Mouse (Mus musculus) kidney, postnatal 0 days (tissue): ENCODE measurements around the gene Fam49a. TPM values are rescaled to one million over a fixed set of nuclear protein-coding genes. Genes with fewer than 3 reads are reported as not detected.

Experiments
- ATAC-seq: fragments of 200-750 bp; cut with Nextera tagmentation; replicated peaks from 2 replicates; pipeline ENCODE4 v1.8.0; 2017; ENCODE audit warnings: low read depth, moderate number of reproducible peaks, moderate TSS enrichment, moderate library complexity; ENCODE audit not compliant: low FRiP score
- DNase-seq: peaks from one replicate; pipeline ENCODE4 v3.0.0-alpha.2; 2016; ENCODE audit warnings: low spot score
- H3K27ac ChIP-seq: fragments of 300-500 bp; sonication (generic); 2 replicates; pipeline ENCODE4 v1.5.1; 2014; ENCODE audit warnings: mild to moderate bottlenecking
- H3K27me3 ChIP-seq: fragments of 300-500 bp; sonication (generic); 2 replicates; pipeline ENCODE4 v1.6.1; 2014; ENCODE audit warnings: low read length, mixed read lengths; ENCODE audit not compliant: insufficient read depth
- H3K36me3 ChIP-seq: fragments of 300-500 bp; sonication (generic); 2 replicates; pipeline ENCODE4 v1.6.1; 2014; ENCODE audit warnings: low read length, mixed read lengths; ENCODE audit not compliant: insufficient read depth
- H3K4me1 ChIP-seq: fragments of 300-500 bp; sonication (generic); replicated peaks from 2 replicates; pipeline ENCODE4 v1.6.1; 2014; ENCODE audit warnings: antibody characterized with exemption, low read length, mixed read lengths; ENCODE audit not compliant: insufficient read depth
- H3K4me2 ChIP-seq: fragments of 300-500 bp; sonication (generic); 2 replicates; pipeline ENCODE4 v1.6.1; 2014; ENCODE audit warnings: mild to moderate bottlenecking, low read length, moderate library complexity, mixed read lengths
- H3K4me3 ChIP-seq: fragments of 300-500 bp; sonication (generic); replicated peaks from 2 replicates; pipeline ENCODE4 v1.5.1; 2014; ENCODE audit warnings: low read depth, low read length
- H3K9ac ChIP-seq: fragments of 300-500 bp; sonication (generic); 2 replicates; pipeline ENCODE4 v1.6.1; 2014; ENCODE audit warnings: low read depth, low read length
- H3K9me3 ChIP-seq: fragments of 300-500 bp; sonication (generic); replicated peaks from 2 replicates; pipeline ENCODE4 v1.6.1; 2016; ENCODE audit warnings: low read length, inconsistent platforms, mixed read lengths
- CTCF ChIP-seq: IDR thresholded peaks from 2 replicates; pipeline ENCODE4 v1.5.1; 2016; ENCODE audit warnings: antibody characterized with exemption, low read depth, mild to moderate bottlenecking, moderate library complexity
- WGBS: fragments of 180-500 bp; shearing (Covaris S2); extraction: QIAGEN DNeasy Blood & Tissue Kit; methylation state at CpG from one replicate; pipeline ENCODE4 v1.1.7; 2014; 5-methylcytosine and 5-hydroxymethylcytosine counted together
- polyA plus RNA-seq: library from polyadenylated mRNA; unstranded; fragments of >200 nt; fragmentation: Nextera tagmentation; extraction: Ambion mirVana; gene quantifications from 2 replicates; pipeline ENCODE4 v1.2.1, GENCODE M21; 2015

Fam49a gene
- polyA plus RNA-seq, 1 experiment from 2014 or later = 5.6 TPM

- no peaks in the 10 kb centered on the region for H3K36me3 ChIP-seq
- H3K4me1 ChIP-seq = no peaks in the 10 kb centered on the region
- H3K4me2 ChIP-seq = no peak overlapping the region
- H3K9ac ChIP-seq = no peak overlapping the region
- H3K9me3 ChIP-seq = no peaks in the 10 kb centered on the region
- DNase-seq (no peak), ATAC-seq (no peak)
- H3K27ac ChIP-seq = no peak overlapping the region
- no peak for TF ChIP-seq CTCF
- no peaks in the 10 kb centered on the region for H3K27me3 ChIP-seq
- 31% methylated on average over 5 of the region's 5 CpGs for WGBS
- no peak overlapping the region for H3K4me3 ChIP-seq
Measured at GRCm38 (mm10) chr12:12292043-12292618, 30.2 kb downstream of the Fam49a start.

- no peak overlapping the region for H3K4me2 ChIP-seq
- 93% methylated on average over 5 of the region's 5 CpGs for WGBS
- no peaks in the 10 kb centered on the region for H3K4me1 ChIP-seq
- H3K4me3 ChIP-seq = no peak overlapping the region
- H3K36me3 ChIP-seq = no peaks in the 10 kb centered on the region
- ATAC-seq (no peak), DNase-seq (no peak)
- no peak overlapping the region for H3K27ac ChIP-seq
- no peaks in the 10 kb centered on the region for H3K27me3 ChIP-seq
- H3K9ac ChIP-seq = no peak overlapping the region
- no peaks in the 10 kb centered on the region for H3K9me3 ChIP-seq
- no peak for TF ChIP-seq CTCF
Measured at GRCm38 (mm10) chr12:12294380-12295171, 32.6 kb downstream of the Fam49a start.

GRCm38 (mm10) chr12:12298451-12298850, 36.5 kb downstream of the Fam49a start:
- TF ChIP-seq CTCF = no peak
- Histone ChIP-seq H3K4me3 (no peak overlapping the region), H3K4me2 (no peak overlapping the region), H3K9ac (no peak overlapping the region), H3K27me3 (no peaks in the 10 kb centered on the region), H3K9me3 (no peaks in the 10 kb centered on the region), H3K36me3 (no peaks in the 10 kb centered on the region), H3K27ac (no peak overlapping the region), H3K4me1 (no peaks in the 10 kb centered on the region)
- no peak for ATAC-seq
- no peak for DNase-seq
- 93% methylated on average over 7 of the region's 7 CpGs for WGBS

- Histone ChIP-seq H3K4me1 (no peaks in the 10 kb centered on the region), H3K4me2 (no peak overlapping the region), H3K4me3 (no peak overlapping the region), H3K27me3 (no peaks in the 10 kb centered on the region), H3K9me3 (no peaks in the 10 kb centered on the region), H3K27ac (no peak overlapping the region), H3K9ac (no peak overlapping the region), H3K36me3 (no peaks in the 10 kb centered on the region)
- ATAC-seq (peak; percentile 40; the same call in 1 of the 2 replicates), DNase-seq (peak; percentile 66)
- 54% methylated on average over 2 of the region's 2 CpGs for WGBS
- no peak for TF ChIP-seq CTCF
Measured at GRCm38 (mm10) chr12:12299303-12299702, 37.4 kb downstream of the Fam49a start.

GRCm38 (mm10) chr12:12301149-12301548, 39.2 kb downstream of the Fam49a start:
- no peaks in the 10 kb centered on the region for H3K4me1 ChIP-seq
- no peak for DNase-seq
- H3K9me3 ChIP-seq = no peaks in the 10 kb centered on the region
- no peak overlapping the region for H3K4me3 ChIP-seq
- no peak for TF ChIP-seq CTCF
- no peaks in the 10 kb centered on the region for H3K27me3 ChIP-seq
- no peak overlapping the region for H3K9ac ChIP-seq
- H3K36me3 ChIP-seq = no peaks in the 10 kb centered on the region
- no peak overlapping the region for H3K27ac ChIP-seq
- H3K4me2 ChIP-seq = no peak overlapping the region
- 83% methylated on average over 2 of the region's 2 CpGs for WGBS
- no peak for ATAC-seq

- Histone ChIP-seq H3K9me3 (no peaks in the 10 kb centered on the region), H3K9ac (no peak overlapping the region), H3K27me3 (no peaks in the 10 kb centered on the region), H3K4me1 (no peaks in the 10 kb centered on the region), H3K4me2 (no peak overlapping the region), H3K4me3 (no peak overlapping the region), H3K27ac (no peak overlapping the region), H3K36me3 (no peaks in the 10 kb centered on the region)
- TF ChIP-seq CTCF = peak; percentile 38
- DNase-seq = no peak
- no peak for ATAC-seq
- WGBS = 45% methylated on average over 4 of the region's 4 CpGs
Measured at GRCm38 (mm10) chr12:12301815-12302214, 39.9 kb downstream of the Fam49a start.
